Mouse (Mus musculus) embryonic facial prominence, embryonic 15.5 days (tissue): ENCODE results near the gene Zzef1. TPM values are rescaled to one million over a fixed set of nuclear protein-coding genes. Genes with fewer than 3 reads are reported as not detected.

ENCODE experiments used
- ATAC-seq: fragments of 200-750 bp; cut with Nextera tagmentation; 2 replicates; pipeline ENCODE4 v1.8.0; 2017; ENCODE audit warnings: low read depth, moderate TSS enrichment; ENCODE audit not compliant: insufficient number of reproducible peaks, low FRiP score, low TSS enrichment
- H3K27ac ChIP-seq: fragments of 300-500 bp; sonication (generic); replicated peaks from 2 replicates; pipeline ENCODE4 v1.5.1; 2015; ENCODE audit warnings: mild to moderate bottlenecking, inconsistent platforms
- H3K27me3 ChIP-seq: fragments of 300-500 bp; sonication (generic); 2 replicates; pipeline ENCODE4 v1.6.1; 2015; ENCODE audit warnings: inconsistent platforms
- H3K36me3 ChIP-seq: fragments of 300-500 bp; sonication (generic); 2 replicates; pipeline ENCODE4 v1.6.1; 2015; ENCODE audit warnings: mild to moderate bottlenecking, inconsistent platforms
- H3K4me1 ChIP-seq: fragments of 300-500 bp; sonication (generic); 2 replicates; pipeline ENCODE4 v1.6.1; 2015; ENCODE audit warnings: inconsistent platforms
- H3K4me2 ChIP-seq: fragments of 300-500 bp; sonication (generic); replicated peaks from 2 replicates; pipeline ENCODE4 v1.6.1; 2015; ENCODE audit warnings: mild to moderate bottlenecking, inconsistent platforms
- H3K4me3 ChIP-seq: fragments of 300-500 bp; sonication (generic); replicated peaks from 2 replicates; pipeline ENCODE4 v1.5.1; 2015; ENCODE audit warnings: mild to moderate bottlenecking, inconsistent platforms
- H3K9ac ChIP-seq: fragments of 300-500 bp; sonication (generic); 2 replicates; pipeline ENCODE4 v1.6.1; 2015; ENCODE audit warnings: inconsistent platforms
- H3K9me3 ChIP-seq: fragments of 300-500 bp; sonication (generic); replicated peaks from 2 replicates; pipeline ENCODE4 v1.6.1; 2016; ENCODE audit warnings: inconsistent platforms
- WGBS: fragments of 180-500 bp; shearing (Covaris S2); methylation state at CpG from one replicate; pipeline ENCODE4 v1.1.7; 2015; 5-methylcytosine and 5-hydroxymethylcytosine counted together
- polyA plus RNA-seq: library from polyadenylated mRNA; unstranded; fragments of >200 nt; fragmentation: Nextera tagmentation; extraction: Ambion mirVana; gene quantifications from 2 replicates; pipeline ENCODE4 v1.2.1, GENCODE M21; 2015

Zzef1 gene
- polyA plus RNA-seq, 1 experiment from 2014 or later: 9.7 TPM

DNA sequence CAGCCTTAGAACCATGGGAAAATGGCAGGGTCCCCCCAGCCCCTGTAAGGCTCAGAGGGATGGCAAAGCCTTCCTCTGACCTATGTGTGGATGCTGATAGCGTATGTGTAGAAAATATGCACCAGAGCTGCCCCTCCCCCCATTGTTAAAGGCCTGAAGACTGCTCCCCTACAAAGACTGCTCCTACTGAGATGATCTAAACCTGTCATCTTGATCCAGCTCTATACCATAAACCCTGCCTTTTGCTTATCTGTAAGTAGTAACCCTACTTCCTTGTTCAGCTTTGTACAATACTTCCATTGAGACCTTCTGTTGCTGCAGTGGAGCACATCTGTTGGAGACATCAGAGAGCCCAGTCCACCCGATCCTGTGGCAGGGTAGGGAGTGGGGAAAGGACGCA, 9.2 kb downstream of the Zzef1 start:
- no peak overlapping the region for H3K9ac ChIP-seq
- peaks cover 16% of the 10 kb centered on the region for H3K4me1 ChIP-seq
- no peaks in the 10 kb centered on the region for H3K36me3 ChIP-seq
- no peaks in the 10 kb centered on the region for H3K9me3 ChIP-seq
- no peaks in the 10 kb centered on the region for H3K27me3 ChIP-seq
- WGBS: 87% methylated on average over 3 of the region's 3 CpGs
- H3K27ac ChIP-seq: no peak overlapping the region
- ATAC-seq: no peak
- H3K4me2 ChIP-seq: no peak overlapping the region
- H3K4me3 ChIP-seq: no peak overlapping the region

- no peaks in the 10 kb centered on the region for H3K9me3 ChIP-seq
- no peak for ATAC-seq
- no peak overlapping the region for H3K9ac ChIP-seq
- H3K4me3 ChIP-seq: no peak overlapping the region
- no peak overlapping the region for H3K4me2 ChIP-seq
- H3K4me1 ChIP-seq: peaks cover 16% of the 10 kb centered on the region
- no peaks in the 10 kb centered on the region for H3K36me3 ChIP-seq
- 88% methylated on average over 2 of the region's 2 CpGs for WGBS
- H3K27ac ChIP-seq: no peak overlapping the region
- no peaks in the 10 kb centered on the region for H3K27me3 ChIP-seq
Observed at GRCm38 (mm10) chr11:72806556-72806955, 10.5 kb downstream of the Zzef1 start.

DNA sequence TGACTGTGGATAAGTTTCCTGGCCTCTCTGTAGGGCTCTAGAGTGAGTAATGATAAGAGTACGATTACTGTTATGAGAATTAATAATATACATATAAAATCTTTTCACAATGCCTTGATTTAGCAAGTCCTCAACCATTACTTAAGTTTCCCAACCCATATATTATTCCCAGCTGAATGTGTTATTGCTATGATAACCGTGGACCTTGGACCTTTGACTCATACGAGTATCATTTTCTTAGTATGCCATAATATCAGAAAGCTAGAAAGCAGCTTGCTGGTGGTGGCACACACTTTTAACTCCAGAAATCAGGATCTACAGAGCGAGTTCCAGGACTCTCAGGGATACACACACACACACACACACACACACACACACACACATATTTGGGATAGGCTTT, 12.0 kb downstream of the Zzef1 start:
- no peak overlapping the region for H3K4me3 ChIP-seq
- no peaks in the 10 kb centered on the region for H3K36me3 ChIP-seq
- H3K4me1 ChIP-seq: peaks cover 14% of the 10 kb centered on the region
- H3K27ac ChIP-seq: no peak overlapping the region
- ATAC-seq: no peak
- H3K9me3 ChIP-seq: no peaks in the 10 kb centered on the region
- no peak overlapping the region for H3K4me2 ChIP-seq
- 77% methylated on average over 4 of the region's 4 CpGs for WGBS
- no peak overlapping the region for H3K9ac ChIP-seq
- H3K27me3 ChIP-seq: no peaks in the 10 kb centered on the region

DNA sequence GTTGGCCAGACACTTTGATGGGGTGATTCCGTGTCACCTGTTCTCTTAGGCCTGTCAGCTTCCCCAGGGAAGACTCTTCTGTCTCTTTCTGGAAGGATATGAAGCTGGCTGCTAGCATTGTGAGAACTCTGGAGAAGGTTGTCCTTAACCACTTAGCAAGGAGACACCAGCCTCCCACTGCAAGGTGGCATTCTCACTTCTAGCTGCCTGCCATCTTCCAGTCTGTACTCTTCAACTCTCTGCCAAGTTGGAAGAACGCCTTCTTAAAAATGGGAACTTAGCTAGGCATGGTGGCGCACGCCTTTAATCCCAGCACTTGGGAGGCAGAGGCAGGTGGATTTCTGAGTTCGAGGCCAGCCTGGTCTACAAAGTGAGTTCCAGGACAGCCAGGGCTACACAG, 17.7 kb downstream of the Zzef1 start:
- no peak overlapping the region for H3K4me3 ChIP-seq
- H3K4me2 ChIP-seq: no peak overlapping the region
- H3K9me3 ChIP-seq: no peaks in the 10 kb centered on the region
- no peak overlapping the region for H3K27ac ChIP-seq
- peaks cover 4% of the 10 kb centered on the region; the same call in 1 of the 2 replicates for H3K36me3 ChIP-seq
- no peak overlapping the region for H3K9ac ChIP-seq
- no peaks in the 10 kb centered on the region for H3K27me3 ChIP-seq
- H3K4me1 ChIP-seq: no peaks in the 10 kb centered on the region
- ATAC-seq: no peak
- WGBS: 93% methylated on average over 5 of the region's 5 CpGs

GRCm38 (mm10) chr11:72814188-72814587, 18.2 kb downstream of the Zzef1 start:
- Histone ChIP-seq H3K36me3 (peaks cover 9% of the 10 kb centered on the region), H3K9ac (no peak overlapping the region), H3K4me2 (no peak overlapping the region), H3K27me3 (no peaks in the 10 kb centered on the region), H3K4me3 (no peak overlapping the region), H3K9me3 (no peaks in the 10 kb centered on the region), H3K27ac (no peak overlapping the region), H3K4me1 (no peaks in the 10 kb centered on the region)
- 78% methylated on average over 2 of the region's 2 CpGs for WGBS
- no peak for ATAC-seq

GRCm38 (mm10) chr11:72816859-72817258, 20.8 kb downstream of the Zzef1 start:
- Histone ChIP-seq H3K36me3 (peaks cover 14% of the 10 kb centered on the region), H3K4me3 (no peak overlapping the region), H3K9me3 (no peaks in the 10 kb centered on the region), H3K27ac (no peak overlapping the region), H3K27me3 (no peaks in the 10 kb centered on the region), H3K9ac (no peak overlapping the region), H3K4me2 (no peak overlapping the region), H3K4me1 (no peaks in the 10 kb centered on the region)
- 88% methylated on average over 1 of the region's 1 CpGs for WGBS
- ATAC-seq: no peak

- no peaks in the 10 kb centered on the region for H3K9me3 ChIP-seq
- 85% methylated on average over 7 of the region's 7 CpGs for whole genome bisulfite sequencing
Observed at GRCm38 (mm10) chr11:72818067-72818466, 22.0 kb downstream of the Zzef1 start.

DNA sequence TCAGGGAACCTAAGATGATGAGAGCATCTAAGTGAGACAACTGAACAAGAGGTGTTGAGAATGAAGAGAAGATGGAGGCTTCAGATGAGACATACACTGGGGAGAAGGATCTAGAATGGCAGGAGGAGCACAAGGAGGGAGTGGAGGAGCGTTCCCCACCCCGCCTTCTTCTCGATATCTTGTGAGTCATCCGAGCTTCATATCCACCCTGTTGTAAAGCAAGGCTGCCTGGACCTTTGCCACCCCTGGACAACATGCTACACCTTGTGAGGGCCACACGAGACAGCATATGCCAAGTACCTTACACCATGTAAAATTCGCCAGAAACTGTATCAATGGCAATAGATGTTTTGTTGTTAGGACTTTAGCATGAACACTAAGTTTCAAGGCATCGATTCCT, 25.0 kb downstream of the Zzef1 start:
- no peak for ATAC-seq
- Histone ChIP-seq H3K4me3 (no peak overlapping the region), H3K36me3 (peaks cover 46% of the 10 kb centered on the region), H3K9ac (no peak overlapping the region), H3K27ac (no peak overlapping the region), H3K9me3 (no peaks in the 10 kb centered on the region), H3K4me2 (no peak overlapping the region), H3K4me1 (no peaks in the 10 kb centered on the region), H3K27me3 (no peaks in the 10 kb centered on the region)
- 85% methylated on average over 7 of the region's 7 CpGs for WGBS

More at GRCm38 (mm10) chr11:72818067-72818466, 22.0 kb downstream of the Zzef1 start:
- Histone ChIP-seq H3K36me3 (peaks cover 24% of the 10 kb centered on the region), H3K27ac (no peak overlapping the region), H3K4me3 (no peak overlapping the region), H3K27me3 (no peaks in the 10 kb centered on the region), H3K4me2 (no peak overlapping the region), H3K9ac (no peak overlapping the region), H3K4me1 (no peaks in the 10 kb centered on the region)
- no peak for ATAC-seq

GRCm38 (mm10) chr11:72829869-72830268, 33.8 kb downstream of the Zzef1 start:
- no peaks in the 10 kb centered on the region for H3K4me1 ChIP-seq
- H3K36me3 ChIP-seq: peaks cover 68% of the 10 kb centered on the region
- no peak for ATAC-seq
- H3K27me3 ChIP-seq: no peaks in the 10 kb centered on the region
- H3K9ac ChIP-seq: no peak overlapping the region
- no peak overlapping the region for H3K27ac ChIP-seq
- H3K4me3 ChIP-seq: no peak overlapping the region
- H3K4me2 ChIP-seq: no peak overlapping the region
- H3K9me3 ChIP-seq: no peaks in the 10 kb centered on the region
- 90% methylated on average over 3 of the region's 3 CpGs for WGBS

DNA sequence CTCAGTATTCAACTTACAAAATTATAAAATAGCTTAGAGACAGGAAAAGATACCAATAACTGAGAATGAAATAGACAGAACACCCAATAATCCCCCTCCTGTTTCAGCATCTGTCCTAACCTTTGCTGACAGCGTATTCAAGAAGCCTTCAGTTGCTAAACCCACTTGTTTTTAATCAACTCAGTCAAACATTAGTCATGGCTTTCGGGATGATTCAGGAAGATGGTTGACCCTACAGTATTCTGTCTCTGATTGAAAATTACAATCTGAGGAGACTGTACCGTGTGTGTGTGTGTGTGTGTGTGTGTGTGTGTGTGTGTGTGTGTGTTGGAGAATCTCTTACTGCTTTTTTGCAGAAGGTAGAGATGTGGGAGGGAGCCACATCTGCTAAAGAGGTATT, 46.7 kb downstream of the Zzef1 start:
- Histone ChIP-seq H3K4me3 (no peak overlapping the region), H3K36me3 (peaks cover 40% of the 10 kb centered on the region; the same call in 1 of the 2 replicates), H3K4me2 (no peak overlapping the region), H3K27ac (no peak overlapping the region), H3K9me3 (no peaks in the 10 kb centered on the region), H3K9ac (no peak overlapping the region), H3K4me1 (no peaks in the 10 kb centered on the region), H3K27me3 (no peaks in the 10 kb centered on the region)
- WGBS: 50% methylated on average over 3 of the region's 3 CpGs
- no peak for ATAC-seq

DNA sequence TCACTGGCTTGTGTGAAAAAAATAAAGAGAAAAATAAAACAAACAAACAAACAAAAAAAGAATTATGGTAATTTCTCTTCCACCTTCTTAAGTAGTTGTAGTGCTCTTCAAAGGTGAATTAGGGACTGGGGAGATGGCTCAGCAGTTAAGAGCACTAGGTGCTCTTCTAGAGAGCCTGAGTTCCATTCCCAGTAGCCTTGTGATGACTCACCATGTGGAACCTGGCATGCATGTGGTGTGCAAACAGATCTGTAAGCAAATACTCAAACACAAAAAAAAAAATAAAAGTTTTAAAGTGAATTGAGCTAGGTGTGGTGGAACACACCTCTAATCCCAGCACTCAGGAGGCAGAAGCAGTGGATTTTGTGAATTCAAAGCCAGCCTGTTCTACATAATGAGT, 47.5 kb downstream of the Zzef1 start:
- Histone ChIP-seq H3K9me3 (no peaks in the 10 kb centered on the region), H3K9ac (no peak overlapping the region), H3K4me1 (no peaks in the 10 kb centered on the region), H3K4me2 (no peak overlapping the region), H3K4me3 (no peak overlapping the region), H3K27me3 (no peaks in the 10 kb centered on the region), H3K36me3 (peaks cover 47% of the 10 kb centered on the region), H3K27ac (no peak overlapping the region)
- ATAC-seq: no peak

DNA sequence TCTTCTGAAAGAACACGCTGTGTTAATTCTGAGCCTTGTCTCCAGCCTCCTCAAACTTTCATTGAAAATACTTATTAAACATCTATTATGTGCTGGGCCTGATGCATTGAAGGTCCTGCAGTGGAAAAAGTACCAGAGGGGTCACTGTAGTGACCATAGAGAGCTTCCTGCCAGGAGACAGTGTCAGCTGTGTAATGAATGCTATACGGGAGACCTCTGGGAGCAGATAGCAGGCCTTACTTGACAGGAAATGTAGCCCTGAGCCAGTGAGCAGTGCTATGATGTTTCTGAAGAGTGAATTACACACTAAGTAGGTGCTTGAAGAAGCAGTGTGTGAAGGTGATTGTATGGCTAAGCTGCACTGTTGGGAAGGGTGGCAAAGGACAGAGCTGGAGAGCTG, 49.5 kb downstream of the Zzef1 start:
- H3K27me3 ChIP-seq: no peaks in the 10 kb centered on the region

More for the DNA sequence above, 49.5 kb downstream of the Zzef1 start:
- H3K9me3 ChIP-seq: no peaks in the 10 kb centered on the region
- H3K4me2 ChIP-seq: no peak overlapping the region
- H3K4me1 ChIP-seq: no peaks in the 10 kb centered on the region
- no peak overlapping the region for H3K9ac ChIP-seq
- H3K27ac ChIP-seq: no peak overlapping the region
- WGBS: 87% methylated on average over 2 of the region's 2 CpGs
- no peak for ATAC-seq
- peaks cover 49% of the 10 kb centered on the region for H3K36me3 ChIP-seq
- no peak overlapping the region for H3K4me3 ChIP-seq
